Mouse (Mus musculus) neural tube, embryonic 11.5 days (tissue): ENCODE data around the gene St6galnac6. TPM values are rescaled to one million over a fixed set of nuclear protein-coding genes. Genes with fewer than 3 reads are reported as not detected.
A peak's percentile ranks its signal among the peaks of the same experiment; 100 is the strongest.

Source experiments
- ATAC-seq: fragments of 200-750 bp; cut with Nextera tagmentation; 2 replicates; pipeline ENCODE4 v1.8.0; 2017; ENCODE audit warnings: moderate number of reproducible peaks, mild to moderate bottlenecking, moderate TSS enrichment, moderate library complexity; ENCODE audit not compliant: insufficient read depth, low FRiP score, low TSS enrichment
- DNase-seq: peaks from one replicate; pipeline ENCODE4 v3.0.0-alpha.2; 2015; ENCODE audit warnings: low spot score
- H3K27ac ChIP-seq: fragments of 300-500 bp; sonication (generic); 2 replicates; pipeline ENCODE4 v1.5.1; 2014; ENCODE audit warnings: low read depth, mild to moderate bottlenecking, low read length
- H3K27me3 ChIP-seq: fragments of 300-500 bp; sonication (generic); 2 replicates; pipeline ENCODE4 v1.6.1; 2014; ENCODE audit warnings: mild to moderate bottlenecking, low read length, mixed read lengths; ENCODE audit not compliant: control insufficient read depth, insufficient read depth
- H3K36me3 ChIP-seq: fragments of 300-500 bp; sonication (generic); 2 replicates; pipeline ENCODE4 v1.6.1; 2014; ENCODE audit warnings: mild to moderate bottlenecking, low read length, moderate library complexity, mixed read lengths; ENCODE audit not compliant: control insufficient read depth, insufficient read depth
- H3K4me1 ChIP-seq: fragments of 300-500 bp; sonication (generic); 2 replicates; pipeline ENCODE4 v1.6.1; 2014; ENCODE audit warnings: low read length, mixed read lengths; ENCODE audit not compliant: control insufficient read depth, insufficient read depth
- H3K4me2 ChIP-seq: fragments of 300-500 bp; sonication (generic); 2 replicates; pipeline ENCODE4 v1.6.1; 2014; ENCODE audit warnings: low read depth, mild to moderate bottlenecking, moderate library complexity
- H3K4me3 ChIP-seq: fragments of 300-500 bp; sonication (generic); 2 replicates; pipeline ENCODE4 v1.5.1; 2014; ENCODE audit warnings: low read depth, low read length
- H3K9ac ChIP-seq: fragments of 300-500 bp; sonication (generic); 2 replicates; pipeline ENCODE4 v1.6.1; 2014; ENCODE audit warnings: mild to moderate bottlenecking, low read length
- H3K9me3 ChIP-seq: fragments of 300-500 bp; sonication (generic); 2 replicates; pipeline ENCODE4 v1.6.1; 2016; ENCODE audit warnings: low read length; ENCODE audit not compliant: control insufficient read depth
- WGBS: fragments of 180-500 bp; shearing (Covaris S2); extraction: QIAGEN DNeasy Blood & Tissue Kit; methylation state at CpG from one replicate; pipeline ENCODE4 v1.1.7; 2014; 5-methylcytosine and 5-hydroxymethylcytosine counted together
- polyA plus RNA-seq: library from polyadenylated mRNA; unstranded; fragments of >200 nt; fragmentation: Nextera tagmentation; extraction: Ambion mirVana; gene quantifications from 2 replicates; pipeline ENCODE4 v1.2.1, GENCODE M21; 2014

The St6galnac6 gene
- polyA plus RNA-seq: 4.8 and 5.1 TPM in 2 replicates

- ATAC-seq (no peak), DNase-seq (no peak)
- H3K4me1 ChIP-seq: peaks cover 4% of the 10 kb centered on the region; the same call in 1 of the 2 replicates
- no peaks in the 10 kb centered on the region for H3K27me3 ChIP-seq
- H3K4me2 ChIP-seq: no peak within 1 kb of the TSS
- no peaks in the 10 kb centered on the region for H3K9me3 ChIP-seq
- H3K27ac ChIP-seq: no peak within 1 kb of the TSS
- no peaks in the 10 kb centered on the region for H3K36me3 ChIP-seq
- H3K9ac ChIP-seq: no peak within 1 kb of the TSS
- no peak within 1 kb of the TSS for H3K4me3 ChIP-seq
- WGBS: 95% methylated on average over 3 of the region's 3 CpGs
Measured at GRCm38 (mm10) chr2:32599409-32599808, at the start of gene St6galnac6. Gene St6galnac6 (plus strand): TSS chr2:32599709.

- H3K27ac ChIP-seq: no peak overlapping the region
- ATAC-seq (no peak), DNase-seq (no peak)
- 81% methylated on average over 6 of the region's 6 CpGs for WGBS
- H3K9me3 ChIP-seq: no peaks in the 10 kb centered on the region
- no peaks in the 10 kb centered on the region; the same call in 1 of the 2 replicates for H3K36me3 ChIP-seq
- no peaks in the 10 kb centered on the region for H3K4me1 ChIP-seq
- no peak overlapping the region for H3K9ac ChIP-seq
- no peaks in the 10 kb centered on the region for H3K27me3 ChIP-seq
- H3K4me3 ChIP-seq: no peak overlapping the region
- no peak overlapping the region for H3K4me2 ChIP-seq
Measured at GRCm38 (mm10) chr2:32549764-32550163, 49.7 kb upstream of the St6galnac6 start.

- Histone ChIP-seq H3K4me3 (no peak overlapping the region), H3K36me3 (no peaks in the 10 kb centered on the region; the same call in 1 of the 2 replicates), H3K9me3 (no peaks in the 10 kb centered on the region), H3K27me3 (no peaks in the 10 kb centered on the region), H3K9ac (no peak overlapping the region), H3K27ac (no peak overlapping the region), H3K4me1 (peaks cover 3% of the 10 kb centered on the region; the same call in 1 of the 2 replicates), H3K4me2 (no peak overlapping the region)
- DNase-seq (no peak), ATAC-seq (no peak)
- WGBS: 94% methylated on average over 5 of the region's 5 CpGs
Measured at GRCm38 (mm10) chr2:32551236-32551635, 48.3 kb upstream of the St6galnac6 start.

- peaks cover 7% of the 10 kb centered on the region for H3K4me1 ChIP-seq
Measured at GRCm38 (mm10) chr2:32553592-32554148, 45.8 kb upstream of the St6galnac6 start.

GRCm38 (mm10) chr2:32555484-32555883 lies 44.0 kb upstream of the St6galnac6 start:
- Histone ChIP-seq H3K4me1 (peaks cover 23% of the 10 kb centered on the region), H3K4me2 (no peak overlapping the region), H3K9ac (no peak overlapping the region; the same call in 1 of the 2 replicates), H3K9me3 (no peaks in the 10 kb centered on the region), H3K27ac (no peak overlapping the region), H3K27me3 (no peaks in the 10 kb centered on the region), H3K4me3 (no peak overlapping the region), H3K36me3 (no peaks in the 10 kb centered on the region)
- ATAC-seq: no peak
- no peak for DNase-seq
- 58% methylated on average over 4 of the region's 4 CpGs for WGBS

More at GRCm38 (mm10) chr2:32553592-32554148, 45.8 kb upstream of the St6galnac6 start:
- 81% methylated on average over 7 of the region's 7 CpGs for WGBS
- DNase-seq (no peak), ATAC-seq (no peak)
- no peaks in the 10 kb centered on the region for H3K27me3 ChIP-seq
- no peaks in the 10 kb centered on the region for H3K9me3 ChIP-seq
- no peak overlapping the region for H3K27ac ChIP-seq
- H3K9ac ChIP-seq: no peak overlapping the region
- no peak overlapping the region for H3K4me3 ChIP-seq
- H3K36me3 ChIP-seq: no peaks in the 10 kb centered on the region
- no peak overlapping the region for H3K4me2 ChIP-seq

GRCm38 (mm10) chr2:32556019-32556418 lies 43.5 kb upstream of the St6galnac6 start:
- DNase-seq (no peak), ATAC-seq (no peak)
- no peak overlapping the region for H3K9ac ChIP-seq
- WGBS: 84% methylated on average over 7 of the region's 7 CpGs
- H3K27ac ChIP-seq: 0 out of 2 replicates have a peak overlapping the region, but pooled peaks have one; percentile 10
- H3K36me3 ChIP-seq: no peaks in the 10 kb centered on the region
- no peak overlapping the region for H3K4me3 ChIP-seq
- peaks cover 23% of the 10 kb centered on the region for H3K4me1 ChIP-seq
- H3K9me3 ChIP-seq: no peaks in the 10 kb centered on the region
- no peak overlapping the region for H3K4me2 ChIP-seq
- H3K27me3 ChIP-seq: no peaks in the 10 kb centered on the region

- Histone ChIP-seq H3K27me3 (no peaks in the 10 kb centered on the region), H3K4me1 (peaks cover 23% of the 10 kb centered on the region), H3K4me2 (no peak overlapping the region; the same call in 1 of the 2 replicates), H3K4me3 (no peak overlapping the region), H3K36me3 (peaks cover 5% of the 10 kb centered on the region; the same call in 1 of the 2 replicates), H3K9me3 (no peaks in the 10 kb centered on the region), H3K9ac (peak overlapping the region; percentile 38), H3K27ac (peak overlapping the region; percentile 92)
- peak; percentile 94 for ATAC-seq
- peak; percentile 77 for DNase-seq
- WGBS: 35% methylated on average over 5 of the region's 5 CpGs
Measured at GRCm38 (mm10) chr2:32559570-32559969, 39.9 kb upstream of the St6galnac6 start.

- H3K9ac ChIP-seq: no peak overlapping the region
- ATAC-seq (no peak), DNase-seq (peak; percentile 72)
- H3K9me3 ChIP-seq: no peaks in the 10 kb centered on the region
- WGBS: 50% methylated on average over 4 of the region's 4 CpGs
- H3K36me3 ChIP-seq: peaks cover 15% of the 10 kb centered on the region
- H3K27me3 ChIP-seq: no peaks in the 10 kb centered on the region
- no peak overlapping the region for H3K4me3 ChIP-seq
- no peak overlapping the region for H3K27ac ChIP-seq
- H3K4me1 ChIP-seq: peaks cover 5% of the 10 kb centered on the region
- no peak overlapping the region for H3K4me2 ChIP-seq
Measured at GRCm38 (mm10) chr2:32566536-32567063, 32.9 kb upstream of the St6galnac6 start.

GRCm38 (mm10) chr2:32568149-32568548 lies 31.4 kb upstream of the St6galnac6 start:
- no peak overlapping the region for H3K4me2 ChIP-seq
- WGBS: 83% methylated on average over 5 of the region's 5 CpGs
- no peak for ATAC-seq
- DNase-seq: no peak
- no peak overlapping the region for H3K9ac ChIP-seq
- H3K27ac ChIP-seq: no peak overlapping the region
- H3K27me3 ChIP-seq: no peaks in the 10 kb centered on the region
- no peaks in the 10 kb centered on the region for H3K9me3 ChIP-seq
- peaks cover 5% of the 10 kb centered on the region for H3K4me1 ChIP-seq
- no peak overlapping the region for H3K4me3 ChIP-seq
- peaks cover 13% of the 10 kb centered on the region for H3K36me3 ChIP-seq
